Mouse (Mus musculus) liver, embryonic 14.5 days (tissue): ENCODE measurements at regions not wholly inside any gene's neighbourhood (a gene's known extent, or its start where the extent isn't known, plus 50 kb on each side); places are given as distances from the start of the nearest gene placed in this dataset.

Experiments
- ATAC-seq: fragments of 200-750 bp; cut with Nextera tagmentation; 2 replicates; pipeline ENCODE4 v1.8.0; 2017; ENCODE audit warnings: moderate number of reproducible peaks, mild to moderate bottlenecking, moderate library complexity; ENCODE audit not compliant: insufficient read depth
- DNase-seq, 3 experiments: peaks; one replicate each; pipeline ENCODE4 v3.0.0-alpha.2; 2012 to 2013; ENCODE audit warnings: low read depth in 3 of 3, low spot score in 3 of 3
- H3K27ac ChIP-seq: fragments of 300-500 bp; sonication (generic); 2 replicates; pipeline ENCODE4 v1.5.1; 2014; ENCODE audit warnings: moderate library complexity, mild to moderate bottlenecking, control low read depth, inconsistent platforms
- H3K27me3 ChIP-seq: fragments of 300-500 bp; sonication (generic); 2 replicates; pipeline ENCODE4 v1.6.1; 2014; ENCODE audit warnings: mild to moderate bottlenecking, low read length, moderate library complexity; ENCODE audit not compliant: control insufficient read depth, insufficient read depth
- H3K36me3 ChIP-seq: fragments of 300-500 bp; sonication (generic); replicated peaks from 2 replicates; pipeline ENCODE4 v1.6.1; 2014; ENCODE audit warnings: low read depth; ENCODE audit not compliant: control insufficient read depth, insufficient read depth
- H3K4me1 ChIP-seq, 2 experiments: fragments of 200-500 bp in 1 of 2; fragments of 300-500 bp in 1 of 2; sonication (generic) in 1 of 2; replicated peaks; 2 replicates each; pipeline ENCODE4 v1.6.1; 2012 to 2014; ENCODE audit warnings: antibody characterized with exemption in 1 of 2, inconsistent platforms in 1 of 2, low read length in 1 of 2; ENCODE audit not compliant: control insufficient read depth in 2 of 2, insufficient read depth in 2 of 2
- H3K4me2 ChIP-seq: fragments of 300-500 bp; sonication (generic); 2 replicates; pipeline ENCODE4 v1.6.1; 2014; ENCODE audit warnings: low read depth, mild to moderate bottlenecking, control low read depth, moderate library complexity
- H3K4me3 ChIP-seq, 2 experiments: fragments of 200-500 bp in 1 of 2; fragments of 300-500 bp in 1 of 2; sonication (generic) in 1 of 2; 2 replicates each; pipeline ENCODE4 v1.5.1; 2012 to 2014; ENCODE audit warnings: low read depth in 2 of 2, low read length in 2 of 2, mild to moderate bottlenecking in 2 of 2, control low read depth in 1 of 2, inconsistent platforms in 1 of 2, moderate library complexity in 1 of 2; ENCODE audit not compliant: insufficient read depth in 1 of 2
- H3K9ac ChIP-seq: fragments of 300-500 bp; sonication (generic); replicated peaks from 2 replicates; pipeline ENCODE4 v1.6.1; 2014; ENCODE audit warnings: mild to moderate bottlenecking, control low read depth, moderate library complexity
- H3K9me3 ChIP-seq: fragments of 300-500 bp; sonication (generic); 2 replicates; pipeline ENCODE4 v1.6.1; 2016; ENCODE audit warnings: low read length, mixed read lengths; ENCODE audit not compliant: control insufficient read depth
- CTCF ChIP-seq: IDR thresholded peaks from 2 replicates; pipeline ENCODE4 v1.5.1; 2016; ENCODE audit warnings: antibody characterized with exemption, low read depth, control low read depth
- EP300 ChIP-seq: IDR thresholded peaks from 2 replicates; pipeline ENCODE4 v1.6.1; 2016; ENCODE audit warnings: antibody characterized with exemption, low read depth
- WGBS: fragments of 180-500 bp; shearing (Covaris S2); extraction: QIAGEN DNeasy Blood & Tissue Kit; methylation state at CpG from one replicate; pipeline ENCODE4 v1.1.7; 2014; ENCODE audit not compliant: insufficient replicate concordance; 5-methylcytosine and 5-hydroxymethylcytosine counted together

DNA sequence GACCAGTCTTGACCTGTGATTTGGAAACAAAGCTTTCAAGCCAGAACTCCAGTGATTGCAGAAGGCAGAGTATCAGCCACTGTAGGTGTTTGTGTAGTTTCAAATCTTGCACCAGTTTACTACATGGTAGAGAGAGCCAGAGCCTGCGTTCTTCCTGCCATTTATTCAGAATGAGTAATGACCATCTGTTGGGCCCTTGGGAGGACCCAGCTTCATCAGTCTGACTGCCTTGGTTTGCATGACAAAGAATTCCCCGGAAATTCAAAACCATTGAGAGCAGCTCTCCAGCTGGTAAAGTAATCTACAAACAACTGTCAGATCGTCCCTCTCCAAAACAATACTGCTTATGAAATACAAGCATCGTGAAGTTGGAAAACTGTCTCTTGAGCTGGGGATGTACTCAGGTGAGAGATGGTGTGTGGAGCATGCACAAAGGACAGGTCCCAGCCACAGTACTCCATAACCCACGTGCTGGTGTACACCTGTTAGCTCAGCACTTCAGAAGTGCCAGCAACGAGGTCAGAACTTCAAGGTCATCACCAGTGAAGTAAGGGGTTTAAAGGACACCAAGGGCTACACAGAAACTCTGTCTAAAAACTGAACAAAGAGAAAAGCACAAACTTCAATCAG is 128.2 kb downstream of the Akr1d1 start:
- no peak overlapping the region for H3K27ac ChIP-seq
- DNase-seq: no peak

DNA sequence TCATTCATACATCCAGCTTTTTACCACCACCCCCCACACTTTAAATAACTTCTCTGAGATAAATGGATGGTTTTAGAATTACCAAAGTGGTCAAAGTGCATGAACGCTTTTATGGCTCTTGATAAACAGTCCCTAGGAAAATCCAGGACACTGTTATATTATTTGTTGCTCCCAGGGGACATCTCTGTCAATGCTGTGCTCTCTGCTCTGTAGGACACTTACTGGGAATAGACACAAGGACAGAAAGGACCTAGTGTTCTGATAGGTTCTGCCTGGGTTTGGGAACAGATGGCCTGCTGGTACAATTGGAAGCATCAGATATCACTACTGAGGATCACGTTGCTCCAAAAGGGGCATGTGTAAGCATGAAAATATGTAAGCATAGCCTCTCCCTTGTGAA is 132.8 kb downstream of the Akr1d1 start:
- H3K4me3 ChIP-seq: no peak overlapping the region
- H3K27me3 ChIP-seq: no peaks in the 10 kb centered on the region
- no peak overlapping the region for H3K9ac ChIP-seq
- DNase-seq (no peak), ATAC-seq (no peak)
- no peaks in the 10 kb centered on the region for H3K4me1 ChIP-seq
- H3K4me2 ChIP-seq: no peak overlapping the region
- no peaks in the 10 kb centered on the region for H3K9me3 ChIP-seq
- no peak overlapping the region for H3K27ac ChIP-seq
- no peaks in the 10 kb centered on the region for H3K36me3 ChIP-seq
- 55% methylated on average over 2 of the region's 2 CpGs for WGBS
- TF ChIP-seq EP300 (no peak), CTCF (no peak)

More for the DNA sequence above, 128.2 kb downstream of the Akr1d1 start:
- Histone ChIP-seq H3K4me2 (no peak overlapping the region), H3K4me3 (no peak overlapping the region), H3K9ac (no peak overlapping the region), H3K27me3 (no peaks in the 10 kb centered on the region), H3K36me3 (no peaks in the 10 kb centered on the region), H3K4me1 (no peaks in the 10 kb centered on the region), H3K9me3 (no peaks in the 10 kb centered on the region)
- TF ChIP-seq EP300 (no peak), CTCF (no peak)
- 41% methylated on average over 6 of the region's 6 CpGs for whole genome bisulfite sequencing
- no peak for ATAC-seq

DNA sequence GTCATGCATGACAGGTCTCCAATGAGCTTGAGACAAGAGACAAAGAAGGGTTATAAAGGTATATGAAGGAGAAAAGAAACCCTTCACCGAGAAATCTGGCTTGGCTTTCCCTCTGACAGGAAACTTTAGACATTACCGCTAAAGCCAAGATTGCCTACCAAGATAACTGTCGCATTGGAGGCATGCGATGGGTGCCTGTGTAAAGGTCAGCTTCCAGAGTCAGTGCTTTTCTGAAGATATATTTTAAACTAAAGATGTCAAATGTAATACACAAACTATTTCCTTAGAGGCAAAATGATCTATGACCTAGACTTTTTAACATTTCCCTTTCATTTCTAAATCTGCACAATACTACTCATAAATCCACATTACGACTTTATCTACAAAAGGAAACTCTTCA is 135.6 kb downstream of the Akr1d1 start:
- Histone ChIP-seq H3K27ac (no peak overlapping the region), H3K27me3 (no peaks in the 10 kb centered on the region), H3K9ac (no peak overlapping the region), H3K9me3 (no peaks in the 10 kb centered on the region), H3K4me3 (no peak overlapping the region), H3K36me3 (no peaks in the 10 kb centered on the region), H3K4me1 (no peaks in the 10 kb centered on the region), H3K4me2 (no peak overlapping the region)
- no peak for TF ChIP-seq EP300
- no peak for TF ChIP-seq CTCF
- no peak for DNase-seq
- 69% methylated on average over 5 of the region's 5 CpGs for WGBS
- no peak for ATAC-seq

DNA sequence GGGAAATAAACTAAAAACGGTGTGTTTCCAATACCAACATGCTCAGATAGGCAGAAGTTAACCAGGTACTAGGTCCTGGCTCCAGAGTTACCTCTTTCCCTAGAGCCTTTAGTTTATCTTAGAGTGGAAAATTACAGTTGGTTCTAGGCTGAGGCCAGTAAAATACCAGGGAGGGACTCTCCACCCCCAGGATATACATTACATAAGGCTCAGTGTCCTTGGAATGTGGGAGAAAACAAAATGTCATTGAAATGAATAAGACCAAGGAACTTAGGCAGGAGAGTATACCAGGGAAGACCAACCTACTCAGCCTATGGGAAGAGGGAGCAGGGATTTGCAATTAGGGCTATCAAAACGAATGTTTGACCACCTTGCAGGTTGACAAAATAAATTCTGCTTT is 139.4 kb downstream of the Akr1d1 start:
- H3K4me1 ChIP-seq: no peaks in the 10 kb centered on the region
- H3K27me3 ChIP-seq: no peaks in the 10 kb centered on the region
- no peak overlapping the region for H3K27ac ChIP-seq
- TF ChIP-seq EP300 (no peak), CTCF (no peak)
- H3K36me3 ChIP-seq: no peaks in the 10 kb centered on the region
- no peak for ATAC-seq
- H3K9me3 ChIP-seq: no peaks in the 10 kb centered on the region
- H3K4me3 ChIP-seq: no peak overlapping the region
- WGBS: 45% methylated on average over 2 of the region's 2 CpGs
- no peak for DNase-seq
- no peak overlapping the region for H3K4me2 ChIP-seq
- H3K9ac ChIP-seq: no peak overlapping the region

DNA sequence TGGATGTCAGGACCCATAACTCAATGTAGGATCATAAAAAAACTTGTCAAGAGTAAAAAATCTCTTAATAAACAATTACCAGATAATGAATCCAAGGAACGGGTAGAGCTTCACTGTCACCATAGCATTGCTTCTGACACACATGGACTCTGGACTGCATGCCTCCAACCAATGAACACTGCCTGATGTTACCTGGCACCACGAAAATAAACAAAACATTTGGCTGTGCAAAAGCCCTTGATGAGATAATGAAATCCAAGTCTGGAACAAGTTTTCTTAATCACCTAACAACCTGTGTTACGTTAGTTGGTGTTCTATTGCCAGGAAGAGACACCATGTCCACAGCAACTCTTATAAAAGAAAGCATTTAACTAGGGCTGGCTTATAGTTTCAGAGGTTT is 140.7 kb downstream of the Akr1d1 start:
- DNase-seq (no peak), ATAC-seq (no peak)
- no peak overlapping the region for H3K4me2 ChIP-seq
- no peak for TF ChIP-seq EP300
- no peak for TF ChIP-seq CTCF
- H3K4me1 ChIP-seq: no peaks in the 10 kb centered on the region
- H3K36me3 ChIP-seq: no peaks in the 10 kb centered on the region
- H3K9ac ChIP-seq: no peak overlapping the region
- H3K9me3 ChIP-seq: no peaks in the 10 kb centered on the region
- H3K4me3 ChIP-seq: no peak overlapping the region
- H3K27ac ChIP-seq: no peak overlapping the region
- H3K27me3 ChIP-seq: no peaks in the 10 kb centered on the region
- WGBS: 60% methylated on average over 3 of the region's 3 CpGs
